Mouse (Mus musculus): Measurements from ENCODE around the gene Gm42906.

- TF ChIP-seq CTCF (conservative IDR thresholded peaks at IDR 0.05; ENCODE audit: low read length) = no peak
- no peak for TF ChIP-seq POU5F1 (IDR thresholded peaks at IDR 0.05; ENCODE audit: borderline replicate concordance, low read length)
- TF ChIP-seq NANOG (IDR thresholded peaks at IDR 0.05; ENCODE audit: borderline replicate concordance, low read length) = no peak
Observed at GRCm38 (mm10) chr5:151145807-151146206, 282.2 kb downstream of the Gm42906 start.
